Comparison of ENCODE assay signal across 8 mouse cellular contexts in genomic region chr7:80667190-80667589, GRCm38 (mm10). TPM values are rescaled to one million over a fixed set of nuclear protein-coding genes. Genes with fewer than 3 reads are reported as not detected.
DNase-seq lines count a peak whose midpoint lies in the region; ATAC-seq and TF ChIP-seq lines count a peak whose summit lies in the region.

No protein-coding gene starts in this region.

- TF ChIP-seq POLR2A in testis, adult 2 months (IDR thresholded peaks at IDR 0.05; ENCODE audit: control insufficient read depth, low read depth, low read length): no peak
- TF ChIP-seq POLR2A in liver, adult 2 months (IDR thresholded peaks at IDR 0.05; ENCODE audit: extremely low read depth, insufficient read depth, low read length): no peak

- no peak for TF ChIP-seq CTCF in testis, adult 2 months (IDR thresholded peaks at IDR 0.05; ENCODE audit: control insufficient read depth, insufficient read depth, insufficient replicate concordance, low read depth, low read length)
- no peak for TF ChIP-seq CTCF in liver, adult 2 months (IDR thresholded peaks at IDR 0.05; ENCODE audit: low read depth, low read length)

- H3K27me3 ChIP-seq in erythroblast, embryonic 14.5 days (ENCODE audit: control insufficient read depth): no peaks in the 10 kb centered on the region
- H3K27me3 ChIP-seq in testis, adult 2 months (ENCODE audit: control insufficient read depth, insufficient read depth, low read length): no peaks in the 10 kb centered on the region
- H3K27me3 ChIP-seq in liver, adult 2 months (ENCODE audit: control insufficient read depth, insufficient read depth, low read length): no peaks in the 10 kb centered on the region

- H3K9ac ChIP-seq in liver, adult 2 months (ENCODE audit: low read depth, low read length): no peak overlapping the region

- ATAC-seq in erythroblast, adult 5-6 weeks (replicated peaks; ENCODE audit: low FRiP score, poor library complexity, severe bottlenecking): no peak
- ATAC-seq in cerebellum, adult (ENCODE audit: insufficient number of reproducible peaks, low FRiP score, low TSS enrichment): no peak

- no peaks in the 10 kb centered on the region for H3K9me3 ChIP-seq in erythroblast, embryonic 14.5 days (ENCODE audit: control insufficient read depth, low read length)

- DNase-seq in testis, postnatal 10 days (ENCODE audit: low spot score): no peak
- peak; percentile 74 for DNase-seq in liver, adult 2 months (ENCODE audit: extremely low read depth, low read depth, low spot score)
- peak; percentile 58 for DNase-seq in thymus, postnatal 4 days
- no peak for DNase-seq in cerebellum, adult 8-10 months

- H3K4me1 ChIP-seq in erythroblast, embryonic 14.5 days (ENCODE audit: control insufficient read depth): peaks cover 41% of the 10 kb centered on the region
- peaks cover 2% of the 10 kb centered on the region; the same call in 1 of the 2 replicates for H3K4me1 ChIP-seq in testis, adult 2 months (ENCODE audit: control insufficient read depth, insufficient read depth, low read length)
- peaks cover 19% of the 10 kb centered on the region for H3K4me1 ChIP-seq in liver, adult 2 months (ENCODE audit: control insufficient read depth, insufficient read depth, low read length)

- 21% methylated on average over 11 of the region's 11 CpGs for WGBS in liver, adult 2 months

- H3K36me3 ChIP-seq in erythroblast, embryonic 14.5 days (ENCODE audit: control insufficient read depth): no peaks in the 10 kb centered on the region; the same call in 1 of the 2 replicates
- no peaks in the 10 kb centered on the region for H3K36me3 ChIP-seq in testis, adult 2 months (ENCODE audit: control insufficient read depth, insufficient read depth, low read length)
- no peaks in the 10 kb centered on the region for H3K36me3 ChIP-seq in liver, adult 2 months (ENCODE audit: control insufficient read depth, insufficient read depth, low read length)

- peaks cover 21% of the 10 kb centered on the region for H3K79me2 ChIP-seq in liver, adult 2 months (ENCODE audit: control insufficient read depth, insufficient read depth, low read length)

- peak overlapping the region; percentile 19 for H3K4me3 ChIP-seq in erythroblast, embryonic 14.5 days (replicated peaks)
- no peak overlapping the region for H3K4me3 ChIP-seq in testis, adult 2 months (ENCODE audit: control insufficient read depth, low read depth, low read length)
- H3K4me3 ChIP-seq in liver, adult 2 months (ENCODE audit: insufficient read depth, low read depth, low read length): no peak overlapping the region

- H3K27ac ChIP-seq in testis, adult 2 months (ENCODE audit: control insufficient read depth, insufficient read depth, low read depth, low read length): peak overlapping the region; percentile 54; the same call in 1 of the 2 replicates
- peak overlapping the region; percentile 27 for H3K27ac ChIP-seq in liver, adult 2 months (replicated peaks; ENCODE audit: insufficient read depth, low read depth, low read length)

RNA-seq across cellular contexts. Expression of gene Crtc3, which starts 21.5 kb away (rescaled TPM):
- 0.72 and 0.78 TPM in 2 replicates for polyA plus RNA-seq in erythroblast, embryonic 14.5 days (2012)
- total RNA-seq in erythroblast, adult 5-6 weeks (2015; ENCODE audit: low replicate concordance): 1.5 and 2.1 TPM in 2 replicates
- 3.6 and 11.8 TPM in 2 replicates for total RNA-seq in erythroblast, adult 5-6 weeks (2017; ENCODE audit: low replicate concordance)
- polyA plus RNA-seq in testis, adult 2 months (2012; rRNA removed): 7.7 and 8.8 TPM in 2 replicates
- total RNA-seq in liver, adult 2 months (2014; rRNA removed): 3.0 and 5.4 TPM in 2 replicates
- polyA plus RNA-seq in liver, adult 2 months (2012; rRNA removed): 8.7 and 12.9 TPM in 2 replicates

Comparison
In these comparisons a context has a peak if more than half of its experiments do, and no peak if none do; other contexts are left out.
1. DNase-seq: peak in liver, adult 2 months (single experiment) and thymus, postnatal 4 days (single experiment); none in testis, postnatal 10 days (single experiment) and cerebellum, adult 8-10 months (single experiment).